Mouse (Mus musculus): ENCODE data around the gene Adam10. TPM values are rescaled to one million over a fixed set of nuclear protein-coding genes. Genes with fewer than 3 reads are reported as not detected.

Adam10 gene
- 27.7 TPM for polyA plus RNA-seq (2014; fragmentation: Illumina TruSeq; extraction: RNeasy Lipid Tissue Mini Kit (QIAGEN cat#74804); ENCODE audit: low read depth, low replicate concordance)

GRCm38 (mm10) chr9:70678682-70679131, at the start of gene Adam10:
TSS of gene Adam10 (plus strand) at chr9:70678997.

GRCm38 (mm10) chr9:70656130-70657007, 22.4 kb upstream of the Adam10 start, which contains the start of gene Gm10642:
TSS of gene Gm10642 (plus strand) at chr9:70656251.

GRCm38 (mm10) chr9:70657013-70657967, 21.5 kb upstream of the Adam10 start, which contains the start of gene Mindy2:
TSS of gene Mindy2 (minus strand) at chr9:70657174.

Other genes starting within 250 kb of the Adam10 start
- gene Rnf111, start 175.3 kb upstream of the Adam10 start, polyA plus RNA-seq (2014; fragmentation: Illumina TruSeq; extraction: RNeasy Lipid Tissue Mini Kit (QIAGEN cat#74804); ENCODE audit: low read depth, low replicate concordance): 15.8 TPM
- 29.1 TPM for gene Sltm, start 136.2 kb upstream of the Adam10 start, polyA plus RNA-seq (2014; fragmentation: Illumina TruSeq; extraction: RNeasy Lipid Tissue Mini Kit (QIAGEN cat#74804); ENCODE audit: low read depth, low replicate concordance)
- not detected for gene Gm10642, start 22.7 kb upstream of the Adam10 start, polyA plus RNA-seq (2014; fragmentation: Illumina TruSeq; extraction: RNeasy Lipid Tissue Mini Kit (QIAGEN cat#74804); ENCODE audit: low read depth, low replicate concordance)
- gene Mindy2, start 21.8 kb upstream of the Adam10 start, polyA plus RNA-seq (2014; fragmentation: Illumina TruSeq; extraction: RNeasy Lipid Tissue Mini Kit (QIAGEN cat#74804); ENCODE audit: low read depth, low replicate concordance): 21.8 TPM